Mouse (Mus musculus) bone marrow, adult 2 months (tissue): ENCODE measurements around the gene Stx1b.

Experiments used
- CTCF ChIP-seq: fragments of 200-500 bp; IDR thresholded peaks from 2 replicates; pipeline ENCODE4 v1.5.1; 2011; ENCODE audit warnings: low read length, control low read depth; ENCODE audit not compliant: control insufficient read depth, insufficient read depth
- POLR2A ChIP-seq: fragments of 200-500 bp; IDR thresholded peaks from 2 replicates; pipeline ENCODE4 v1.6.1; 2011; ENCODE audit warnings: low read depth, mild to moderate bottlenecking, control low read depth, low read length, borderline replicate concordance; ENCODE audit not compliant: control insufficient read depth

GRCm38 (mm10) chr7:127770039-127770905 lies 54.1 kb downstream of the Stx1b start:
- no peak for TF ChIP-seq CTCF
- TF ChIP-seq POLR2A: no peak
